Mouse (Mus musculus) spleen, postnatal 36 days (tissue): ENCODE data around the gene Pink1.

Experiments used
- DNase-seq, 2 experiments: peaks; one replicate each; pipeline ENCODE4 v3.0.0; 2022; ENCODE audit warnings: low spot score in 2 of 2, mixed read lengths in 1 of 2

Gene Pink1

DNA sequence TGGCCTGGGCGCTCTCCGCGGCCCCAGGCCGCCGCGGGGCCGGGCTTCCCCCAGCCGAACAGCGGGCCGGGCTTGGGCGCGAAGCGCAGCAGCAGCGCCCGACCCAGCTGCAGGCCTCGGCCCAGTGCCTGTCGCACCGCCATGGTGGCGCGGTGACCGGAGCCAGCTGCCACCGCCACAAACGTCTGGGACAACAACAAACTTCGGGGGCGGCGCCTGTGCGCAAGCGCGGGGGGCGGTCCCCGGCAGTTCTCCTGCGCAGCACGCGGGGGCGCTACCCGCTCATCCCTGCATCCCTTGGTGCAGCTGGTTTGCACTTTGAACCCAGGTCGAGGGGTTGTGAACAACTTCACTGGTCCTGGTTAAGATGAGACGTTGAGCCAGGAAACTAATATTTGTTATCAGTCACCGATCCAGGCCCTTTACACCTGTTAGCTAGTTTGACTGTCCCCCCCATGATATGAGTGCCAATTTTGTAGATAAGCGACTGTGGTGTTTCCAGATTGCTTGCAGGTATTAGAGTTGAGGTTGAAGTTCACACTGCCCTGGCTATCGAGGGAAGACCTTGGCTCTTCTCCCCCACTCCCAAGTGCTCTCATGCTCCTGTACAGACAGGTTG is at the start of gene Pink1:
Gene Pink1 (minus strand): TSS at position 231 of the 619 bp plus-strand sequence.
- peak; percentile 84 to 85 for DNase-seq

DNA sequence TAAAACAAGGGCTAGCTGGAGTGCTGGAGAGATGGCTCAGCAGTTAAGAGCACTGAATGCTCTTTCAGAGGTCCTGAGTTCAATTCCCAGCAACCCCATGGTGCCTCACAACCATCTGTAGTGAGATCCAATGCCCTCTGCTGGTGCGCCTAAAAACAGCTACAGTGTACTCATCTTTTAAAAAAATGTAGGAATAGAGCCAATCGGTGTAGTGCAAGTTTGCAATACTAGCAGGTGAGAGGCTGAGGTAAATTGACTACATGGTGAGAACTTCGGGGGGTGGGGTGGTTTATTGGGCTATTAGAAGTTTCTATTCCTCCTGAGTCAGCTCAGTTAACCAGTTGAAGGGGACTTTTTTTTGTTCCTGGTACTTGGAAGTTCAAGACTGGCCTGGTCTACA is 49.0 kb upstream of the Pink1 start:
- DNase-seq, result no peak

DNA sequence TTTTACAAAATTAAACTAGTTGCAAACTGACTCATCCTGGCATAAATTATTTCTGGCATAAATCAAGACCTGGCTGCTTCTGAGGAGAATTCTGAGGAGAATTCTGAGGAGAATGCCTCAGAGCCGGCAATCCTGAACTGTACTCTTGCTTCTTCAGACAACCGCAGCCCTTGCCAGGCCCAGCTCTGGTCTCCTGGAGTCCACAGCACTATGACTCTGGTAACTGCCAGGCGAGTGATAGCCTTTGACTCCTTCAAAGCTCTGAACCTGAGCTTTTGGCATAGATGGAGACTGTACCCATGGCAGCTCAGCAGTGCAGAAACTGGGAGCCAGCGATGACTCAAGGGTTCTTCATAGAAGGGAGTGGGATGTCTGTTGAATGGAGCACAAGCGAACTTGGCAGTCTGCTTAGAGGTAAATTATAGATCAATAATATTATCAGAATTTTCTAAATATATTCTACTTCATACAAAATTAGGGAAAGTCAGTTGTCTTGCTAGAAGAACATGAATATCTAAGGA is 44.9 kb upstream of the Pink1 start:
- DNase-seq, result no peak

DNA sequence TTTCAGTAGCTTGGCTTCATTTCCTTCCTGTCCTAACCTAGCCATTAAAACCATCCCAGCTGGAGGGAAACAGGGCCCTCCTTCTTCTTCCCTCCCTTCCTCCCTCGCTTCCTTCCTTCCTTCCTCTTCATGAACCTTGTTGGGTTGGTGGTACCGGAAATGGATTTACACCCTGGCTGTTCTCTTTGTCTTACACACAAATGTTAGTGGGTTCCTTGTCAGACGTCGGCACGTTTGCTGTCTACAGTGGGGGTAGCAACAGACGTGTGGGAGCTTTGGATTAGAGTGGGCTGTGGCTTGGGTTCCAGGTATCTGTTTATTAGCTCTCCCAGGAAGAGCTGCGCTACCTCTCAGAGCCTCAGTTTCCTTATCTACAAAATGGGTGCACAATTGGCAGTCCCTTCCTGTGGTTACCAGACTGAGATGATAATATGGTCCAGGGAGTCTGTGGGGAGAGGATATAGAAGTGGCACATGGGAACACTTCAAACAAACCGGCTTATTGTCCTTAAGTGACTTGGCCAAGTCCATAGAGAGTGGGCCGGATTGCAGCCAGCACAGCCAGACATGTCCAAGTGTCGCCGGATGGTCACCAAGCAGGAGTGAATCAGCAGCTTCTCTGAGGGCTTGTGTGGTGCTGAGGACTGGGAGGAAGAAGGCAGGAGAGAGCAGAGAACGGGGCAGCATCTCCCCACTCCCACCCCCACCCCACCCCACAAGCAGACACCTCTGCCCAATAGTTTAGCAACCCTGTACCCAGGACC is 42.6 kb upstream of the Pink1 start:
- DNase-seq, result no peak

- peak; percentile 16 to 18 for DNase-seq
Measured at GRCm38 (mm10) chr4:138367641-138368497, 41.8 kb upstream of the Pink1 start, which contains the start of gene Cda. Gene Cda, minus strand, starts transcription at chr4:138367992.

DNA sequence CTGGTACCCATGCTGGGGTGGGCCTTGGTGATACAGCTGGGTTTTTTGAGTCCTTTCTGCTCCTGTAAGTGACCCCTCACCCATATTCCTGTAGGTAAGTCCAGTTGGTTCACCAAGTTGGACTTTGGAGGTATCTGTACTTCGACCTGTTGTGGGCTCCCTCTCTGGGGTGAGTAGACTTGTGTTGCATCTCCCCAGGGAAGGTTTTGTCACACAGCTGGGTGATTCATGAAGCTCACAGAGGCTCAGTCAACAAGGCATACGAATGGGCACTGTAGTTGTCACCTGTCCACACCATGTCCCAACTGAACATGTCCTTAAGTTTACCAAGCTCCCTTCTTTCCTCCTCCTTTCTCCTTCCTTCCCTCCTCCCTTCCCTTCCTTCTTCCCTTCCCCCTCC is 40.5 kb upstream of the Pink1 start:
- no peak for DNase-seq

- no peak for DNase-seq
Measured at GRCm38 (mm10) chr4:138363511-138363910, 37.4 kb upstream of the Pink1 start.

DNA sequence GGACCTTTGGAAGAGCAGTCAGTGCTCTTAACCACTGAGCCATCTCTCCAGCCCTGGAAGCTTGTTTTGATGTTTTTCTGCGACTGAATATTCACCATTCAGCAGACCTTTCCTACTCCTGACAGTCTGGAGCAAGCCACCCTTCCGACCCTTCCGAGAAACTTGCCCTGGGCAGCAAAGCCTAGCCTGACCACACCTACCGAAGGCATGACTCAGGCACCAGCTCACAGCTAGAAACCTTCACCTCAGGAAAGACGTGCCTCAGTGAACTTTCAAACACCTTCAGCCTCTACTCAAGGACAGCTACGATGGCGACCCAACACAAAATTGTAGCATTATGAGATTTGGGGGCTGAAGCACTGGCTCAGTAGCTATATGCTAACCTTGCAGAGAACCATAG is 36.8 kb upstream of the Pink1 start:
- no peak for DNase-seq

GRCm38 (mm10) chr4:138361370-138361821 is 35.3 kb upstream of the Pink1 start:
- no peak for DNase-seq

DNA sequence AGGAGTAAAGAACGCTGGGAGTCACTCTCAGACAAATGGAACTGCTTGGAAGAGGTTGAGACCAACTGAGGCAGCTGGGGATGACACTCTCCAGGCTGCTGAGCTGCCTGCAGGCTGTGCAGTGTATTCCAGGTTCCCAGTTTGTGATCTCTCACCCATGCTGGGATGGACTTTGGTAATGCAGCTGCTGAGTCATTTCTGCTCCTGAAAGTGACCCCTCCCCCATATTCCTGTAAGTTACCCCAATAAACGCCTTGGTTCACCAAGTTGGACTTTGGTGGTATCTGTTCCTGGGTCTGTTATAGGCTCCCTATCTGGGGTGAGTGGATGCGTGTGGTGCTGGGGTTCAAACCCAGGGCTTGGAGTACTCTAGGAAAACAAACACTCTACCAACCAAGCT is 32.1 kb upstream of the Pink1 start:
- no peak for DNase-seq

DNA sequence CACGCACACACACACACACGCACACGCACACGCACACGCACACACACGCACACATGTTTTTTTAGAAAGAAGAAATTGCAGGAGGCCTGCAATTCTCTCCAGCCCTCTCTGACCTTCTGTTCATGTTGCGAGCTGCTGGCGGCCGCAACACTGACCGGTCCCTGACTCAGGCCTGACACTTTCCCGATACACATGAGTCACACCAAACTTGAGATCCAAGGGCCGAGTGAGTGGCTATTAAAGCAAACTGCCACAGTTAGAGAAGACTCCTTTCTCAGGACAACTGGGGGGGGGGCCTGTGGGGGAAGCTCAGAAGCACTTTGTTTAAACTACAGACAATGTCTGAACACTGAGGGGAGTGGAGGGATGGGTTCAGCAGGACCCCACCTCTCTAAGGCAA is 30.4 kb upstream of the Pink1 start:
- DNase-seq, result no peak

- no peak for DNase-seq
Measured at GRCm38 (mm10) chr4:138356141-138356540, 30.0 kb upstream of the Pink1 start.

- DNase-seq, result no peak
Measured at GRCm38 (mm10) chr4:138355496-138355895, 29.4 kb upstream of the Pink1 start.

DNA sequence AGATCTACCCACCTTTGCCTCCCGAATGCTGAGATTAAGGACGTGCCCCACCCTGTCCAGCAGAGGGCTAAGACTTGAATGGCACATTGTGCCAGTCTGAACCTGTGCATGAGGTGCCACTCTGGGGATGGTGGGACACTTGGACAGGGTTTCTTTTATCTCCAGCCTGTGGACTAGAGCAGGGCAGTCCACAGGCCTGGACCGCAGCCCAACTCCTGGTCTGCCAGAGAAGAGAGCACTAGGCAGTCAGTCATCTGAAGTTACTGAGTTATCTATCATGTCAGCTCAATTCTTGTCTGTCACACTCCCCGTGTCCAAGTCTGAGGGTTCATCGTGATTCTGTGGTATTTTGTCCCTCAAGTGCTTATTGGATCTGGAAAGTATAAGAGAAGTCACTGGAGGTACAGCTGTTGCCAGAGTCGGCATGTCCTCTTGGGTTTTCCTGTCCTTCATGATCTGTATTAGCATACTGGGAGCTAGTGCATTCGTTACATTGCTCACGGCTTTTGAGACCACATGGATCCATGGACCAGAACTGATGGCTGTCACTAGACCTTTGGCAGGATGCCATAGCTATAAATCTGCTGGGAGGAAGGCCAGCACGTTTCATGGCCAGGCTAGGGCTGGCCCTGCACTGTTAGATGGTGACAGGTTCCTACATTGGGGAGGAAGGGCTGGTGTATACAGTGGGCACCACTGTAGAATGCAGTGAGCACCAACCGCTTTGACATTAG is 27.5 kb upstream of the Pink1 start:
- no peak for DNase-seq

GRCm38 (mm10) chr4:138352692-138353091 is 26.6 kb upstream of the Pink1 start:
- no peak for DNase-seq

- no peak for DNase-seq
Measured at GRCm38 (mm10) chr4:138351821-138352220, 25.7 kb upstream of the Pink1 start.

DNA sequence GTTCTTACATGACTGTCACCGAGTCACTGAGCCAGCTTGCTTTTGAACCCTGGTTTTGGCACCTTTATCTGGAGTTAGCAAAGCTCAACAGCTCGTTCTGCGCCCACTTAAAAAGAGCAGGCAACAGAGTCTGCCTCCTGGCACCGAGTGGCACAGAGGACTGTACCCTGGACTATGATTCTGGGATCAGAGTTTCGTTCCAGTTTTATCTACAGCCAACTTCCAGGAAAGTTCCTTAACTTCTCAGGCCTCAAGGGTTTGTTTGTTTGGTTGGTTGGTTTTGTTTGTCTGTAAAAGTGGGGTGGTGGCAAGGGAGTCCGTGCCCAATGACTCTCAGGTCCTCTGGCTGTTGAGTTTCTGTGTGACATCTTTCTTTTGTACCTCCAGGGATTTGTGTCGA is 22.6 kb upstream of the Pink1 start:
- DNase-seq, result no peak

- DNase-seq, result no peak
Measured at GRCm38 (mm10) chr4:138347280-138347679, 21.2 kb upstream of the Pink1 start.

DNA sequence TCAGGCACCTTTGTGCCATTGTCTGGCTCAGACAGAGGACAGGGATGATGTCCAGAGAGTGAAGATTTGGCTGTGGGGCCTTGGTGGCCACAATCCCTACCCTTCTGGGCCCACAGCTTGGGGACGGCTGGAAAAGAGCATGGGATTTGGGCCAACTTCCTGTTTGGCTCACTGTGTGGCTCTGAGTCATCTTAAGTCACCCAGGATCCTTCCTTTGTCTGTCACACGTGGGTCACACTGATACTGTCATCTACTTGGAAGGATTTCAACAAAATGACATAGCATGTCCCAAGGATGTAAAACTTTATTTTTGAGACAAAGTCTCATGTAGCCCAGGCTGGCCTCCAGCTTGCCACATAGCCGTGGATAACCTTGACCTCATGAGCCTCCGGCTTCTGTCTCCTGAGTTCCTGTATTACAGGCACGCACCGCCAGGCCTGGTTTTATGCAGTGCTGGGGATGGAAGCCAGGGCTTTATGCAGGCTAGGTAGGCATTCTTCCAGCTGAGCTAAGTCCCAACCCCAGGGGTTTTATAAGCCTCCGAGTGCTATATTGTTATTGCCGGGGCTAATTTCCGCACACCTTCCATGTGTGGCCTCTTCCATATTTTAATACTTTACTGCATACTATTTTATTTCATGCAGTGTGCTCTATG is 18.9 kb upstream of the Pink1 start:
- DNase-seq, result no peak

DNA sequence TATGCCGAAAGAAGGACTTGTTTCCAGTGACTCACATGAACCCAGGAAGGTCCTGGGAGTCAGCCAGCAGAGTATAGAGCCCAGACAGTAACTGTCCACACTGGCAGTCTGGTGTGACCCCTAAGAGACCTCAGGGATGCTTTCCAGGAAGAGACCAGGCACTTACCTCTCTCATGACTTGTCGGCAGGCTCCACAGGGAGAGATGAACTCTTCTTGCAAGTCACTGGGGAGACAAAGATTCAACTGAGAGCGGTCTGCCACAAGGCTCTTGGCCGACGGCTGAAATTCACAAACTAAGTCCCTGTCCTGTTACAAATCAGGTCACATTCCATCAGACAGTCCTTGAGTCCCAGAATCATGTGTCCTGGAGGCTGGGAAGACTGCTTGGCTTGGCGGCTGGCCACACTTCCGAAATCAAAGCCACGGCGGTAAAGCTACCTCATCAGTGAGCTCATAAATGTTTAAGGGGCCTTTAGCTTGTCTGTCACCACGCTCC is 17.3 kb upstream of the Pink1 start:
- no peak for DNase-seq

- no peak for DNase-seq
Measured at GRCm38 (mm10) chr4:138342778-138343177, 16.7 kb upstream of the Pink1 start.
